Mouse (Mus musculus): ENCODE results near the gene Ankrd42. TPM values are rescaled to one million over a fixed set of nuclear protein-coding genes. Genes with fewer than 3 reads are reported as not detected.
A peak's percentile ranks its signal among the peaks of the same experiment; 100 is the strongest.

The Ankrd42 gene
- polyA plus RNA-seq, 2 experiments from 2014 or later = not detected

DNA sequence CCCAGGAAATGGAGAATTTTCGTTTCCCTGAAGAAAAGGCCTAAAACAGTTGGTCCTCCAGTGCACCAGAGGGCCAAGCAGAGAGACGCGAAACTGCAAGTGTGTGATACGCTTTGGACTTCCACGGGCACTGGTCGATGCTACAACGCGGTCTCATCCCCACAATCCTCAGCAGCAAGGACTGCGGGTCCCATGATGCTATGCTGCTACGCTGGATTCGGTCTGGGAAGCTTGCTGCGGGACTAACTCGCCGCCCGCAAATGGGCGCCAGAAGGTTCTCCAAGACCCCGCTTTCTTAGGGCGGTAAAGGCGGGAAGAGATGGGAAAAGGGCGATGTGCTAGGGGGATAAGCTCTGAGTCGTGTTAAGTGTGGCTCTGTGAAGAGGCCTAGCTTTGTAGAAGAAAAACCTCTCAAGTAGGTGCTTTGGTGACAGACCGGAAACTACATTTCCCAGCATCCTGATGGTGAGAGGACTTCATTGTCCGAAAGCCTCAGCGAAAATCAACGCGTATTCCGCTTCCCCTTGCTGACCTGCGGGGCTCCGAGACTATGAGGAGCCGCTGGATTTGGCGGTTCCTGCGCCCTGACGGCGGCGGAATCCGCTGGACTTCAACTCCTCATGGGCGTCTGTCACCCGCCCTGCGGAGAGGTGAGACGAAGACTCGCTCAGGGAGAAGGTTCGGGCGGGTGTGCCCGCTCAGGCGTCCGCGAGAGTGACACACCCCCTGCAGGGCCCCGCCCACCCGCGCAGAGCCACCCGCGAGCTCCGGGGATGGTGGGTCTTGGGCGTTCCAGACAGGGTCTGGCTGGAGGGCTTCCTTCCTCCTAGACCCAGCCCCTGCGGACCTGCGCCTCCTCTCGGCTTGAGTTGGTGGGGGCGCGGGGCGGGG, 75.7 kb downstream of the Ankrd42 start, which contains the start of gene Ccdc90b:
Gene Ccdc90b, plus strand, starts transcription at position 164 of the 891 bp plus-strand sequence.
- peak; percentile 95 for ATAC-seq

DNA sequence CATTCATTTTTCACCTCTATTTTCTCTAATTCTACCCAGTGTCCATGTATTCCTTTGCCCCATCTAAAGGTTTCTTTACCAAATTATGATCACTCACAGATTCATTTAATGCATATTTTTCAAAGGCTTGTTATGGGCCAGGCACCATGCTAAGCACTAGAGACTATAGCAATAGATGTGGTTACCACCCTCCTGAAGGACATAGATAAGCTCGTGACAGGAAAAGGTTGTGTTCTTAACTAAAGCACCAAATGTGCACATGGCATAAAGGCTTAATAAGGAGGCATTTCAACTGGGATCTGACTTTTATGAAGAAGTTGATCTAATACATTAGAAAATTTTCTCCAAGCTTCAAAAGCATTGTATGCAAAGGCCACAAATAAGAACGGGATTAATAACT, 78.2 kb downstream of the Ankrd42 start:
- no peak for ATAC-seq

- peak; percentile 28 for ATAC-seq
Measured at GRCm38 (mm10) chr7:92550990-92551392, 86.0 kb downstream of the Ankrd42 start.

DNA sequence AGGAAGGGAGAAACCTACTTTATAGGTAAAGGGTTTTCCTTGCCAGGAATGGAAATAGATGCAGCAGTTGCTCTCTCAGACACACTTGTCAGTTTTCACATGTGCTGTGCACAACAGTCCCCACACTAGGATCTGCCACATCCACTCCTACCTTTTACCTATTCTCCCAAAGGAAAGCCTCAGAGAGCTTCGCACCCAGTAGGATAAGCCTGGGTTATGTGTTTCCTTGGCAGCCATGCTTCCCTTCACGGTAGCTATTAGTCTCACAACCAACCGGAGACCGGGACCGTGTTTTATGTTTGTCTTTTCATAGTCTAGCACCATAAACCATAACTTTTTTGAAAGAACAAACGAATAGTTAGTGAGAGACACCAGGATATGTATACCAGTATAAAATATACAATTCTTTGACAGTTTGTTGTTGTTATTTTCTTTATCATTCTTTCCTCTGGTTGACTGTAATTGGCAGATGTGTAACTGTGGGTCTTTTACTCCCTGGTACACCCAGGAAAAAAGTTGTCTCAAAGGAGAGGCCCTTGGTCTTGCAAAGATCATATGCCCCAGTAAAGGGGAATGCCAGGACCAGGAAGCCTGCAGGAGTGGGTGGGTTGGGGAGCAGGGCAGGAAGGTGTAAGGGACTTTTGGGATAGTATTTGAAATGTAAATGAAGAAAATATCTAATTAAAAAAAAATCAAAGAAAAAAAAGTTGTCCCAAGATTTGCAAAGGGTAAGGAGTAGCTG, 86.5 kb downstream of the Ankrd42 start:
- ATAC-seq = no peak

GRCm38 (mm10) chr7:92546763-92547162, 90.2 kb downstream of the Ankrd42 start:
- no peak for ATAC-seq

GRCm38 (mm10) chr7:92532351-92533036, 104.4 kb downstream of the Ankrd42 start:
- ATAC-seq = no peak

Other genes starting within 250 kb of the Ankrd42 start
- gene Ccdc90b, start 76.0 kb downstream of the Ankrd42 start, polyA plus RNA-seq (2017; shearing (Covaris generic)) = 10 to 100 TPM; 11.0 TPM
- gene Pcf11, start 32.8 kb upstream of the Ankrd42 start, polyA plus RNA-seq (2017; shearing (Covaris generic)) = 10 to 100 TPM; 30.2 to 31.9 TPM
- under 1 TPM in 1 of 2 experiments, not detected in 1; 0.65 TPM for gene Rab30, start 104.5 kb upstream of the Ankrd42 start, polyA plus RNA-seq (2017; shearing (Covaris generic))
- 1 to 10 TPM; 3.1 to 4.2 TPM for gene Ddias, start 237.1 kb upstream of the Ankrd42 start, polyA plus RNA-seq (2017; shearing (Covaris generic))
- gene Prcp, start 237.3 kb upstream of the Ankrd42 start, polyA plus RNA-seq (2017; shearing (Covaris generic)) = 10 to 100 TPM; 16.3 to 22.9 TPM

Measured in activated CD4-positive, CD25-positive, alpha-beta regulatory T cell, adult 4 months (primary cell).